Mouse (Mus musculus): Measurements from ENCODE around the gene Sycp2.
"Not testable (repeated sequence)": the region's sequence is repeated elsewhere in the genome, so short reads cannot be mapped to it uniquely, and the experiment has no call there.

Gene Sycp2

GRCm38 (mm10) chr2:178413481-178414260 lies 6.2 kb upstream of the Sycp2 start:
- no peak for DNase-seq

GRCm38 (mm10) chr2:178413081-178413480 lies 5.6 kb upstream of the Sycp2 start:
- no peak for DNase-seq

GRCm38 (mm10) chr2:178412598-178412997 lies 5.1 kb upstream of the Sycp2 start:
- no peak for DNase-seq

- DNase-seq: no peak
Observed at GRCm38 (mm10) chr2:178410286-178410685, 2.8 kb upstream of the Sycp2 start.

GRCm38 (mm10) chr2:178409024-178409423 lies 1.5 kb upstream of the Sycp2 start:
- DNase-seq: no peak

- DNase-seq: no peak
Observed at GRCm38 (mm10) chr2:178342597-178342996, 64.9 kb downstream of the Sycp2 start.

GRCm38 (mm10) chr2:178342105-178342504 lies 65.4 kb downstream of the Sycp2 start:
- DNase-seq: not testable (repeated sequence)

GRCm38 (mm10) chr2:178339044-178339443 lies 68.4 kb downstream of the Sycp2 start:
- DNase-seq: no peak

GRCm38 (mm10) chr2:178337878-178338277 lies 69.6 kb downstream of the Sycp2 start:
- DNase-seq: no peak

GRCm38 (mm10) chr2:178329986-178330385 lies 77.5 kb downstream of the Sycp2 start:
- no peak for DNase-seq

GRCm38 (mm10) chr2:178329551-178329950 lies 77.9 kb downstream of the Sycp2 start:
- no peak for DNase-seq

- no peak for DNase-seq
Observed at GRCm38 (mm10) chr2:178327466-178328040, 79.9 kb downstream of the Sycp2 start.

- no peak for DNase-seq
Observed at GRCm38 (mm10) chr2:178326750-178327465, 80.6 kb downstream of the Sycp2 start.

- no peak for DNase-seq
Observed at GRCm38 (mm10) chr2:178326067-178326466, 81.4 kb downstream of the Sycp2 start.

- DNase-seq: no peak
Observed at GRCm38 (mm10) chr2:178324818-178325217, 82.7 kb downstream of the Sycp2 start.

- no peak for DNase-seq
Observed at GRCm38 (mm10) chr2:178324410-178324809, 83.1 kb downstream of the Sycp2 start.

GRCm38 (mm10) chr2:178321271-178321670 lies 86.2 kb downstream of the Sycp2 start:
- no peak for DNase-seq

- DNase-seq: no peak
Observed at GRCm38 (mm10) chr2:178319766-178320165, 87.7 kb downstream of the Sycp2 start.

GRCm38 (mm10) chr2:178316281-178316680 lies 91.2 kb downstream of the Sycp2 start:
- DNase-seq: no peak

- DNase-seq: no peak
Observed at GRCm38 (mm10) chr2:178313539-178313938, 93.9 kb downstream of the Sycp2 start.

- no peak for DNase-seq
Observed at GRCm38 (mm10) chr2:178304669-178305068, 102.8 kb downstream of the Sycp2 start.

- DNase-seq: no peak
Observed at GRCm38 (mm10) chr2:178304188-178304529, 103.3 kb downstream of the Sycp2 start.

GRCm38 (mm10) chr2:178303453-178304187 lies 103.9 kb downstream of the Sycp2 start:
- DNase-seq: no peak

Measured in thymus, postnatal 14 days (tissue).